Mouse (Mus musculus) heart, embryonic 10.5 days (tissue): ENCODE results near the gene Cela3a. TPM values are rescaled to one million over a fixed set of nuclear protein-coding genes. Genes with fewer than 3 reads are reported as not detected.

Experiments
- DNase-seq: peaks from one replicate; pipeline ENCODE4 v3.0.0-alpha.2; 2017; ENCODE audit warnings: low spot score
- H3K27ac ChIP-seq: fragments of 300-500 bp; sonication (generic); 2 replicates; pipeline ENCODE4 v1.5.1; 2016; ENCODE audit warnings: mild to moderate bottlenecking
- H3K27me3 ChIP-seq: fragments of 300-500 bp; sonication (generic); 2 replicates; pipeline ENCODE4 v1.6.1; 2016; ENCODE audit warnings: mild to moderate bottlenecking; ENCODE audit not compliant: poor library complexity, insufficient read depth, severe bottlenecking
- H3K36me3 ChIP-seq: fragments of 300-500 bp; sonication (generic); 2 replicates; pipeline ENCODE4 v1.6.1; 2016; ENCODE audit warnings: mild to moderate bottlenecking, moderate library complexity
- H3K4me1 ChIP-seq: fragments of 300-500 bp; sonication (generic); 2 replicates; pipeline ENCODE4 v1.6.1; 2016; ENCODE audit warnings: mild to moderate bottlenecking
- H3K4me3 ChIP-seq: fragments of 300-500 bp; sonication (generic); 2 replicates; pipeline ENCODE4 v1.5.1; 2016; ENCODE audit warnings: mild to moderate bottlenecking, moderate library complexity
- H3K9me3 ChIP-seq: fragments of 300-500 bp; sonication (generic); 2 replicates; pipeline ENCODE4 v1.6.1; 2016; ENCODE audit warnings: mild to moderate bottlenecking, moderate library complexity
- WGBS: fragments of 180-500 bp; shearing (Covaris S2); methylation state at CpG from one replicate; pipeline ENCODE4 v1.1.7; 2016; 5-methylcytosine and 5-hydroxymethylcytosine counted together
- polyA plus RNA-seq: library from polyadenylated mRNA; unstranded; fragments of >200 nt; fragmentation: Nextera tagmentation; extraction: Ambion mirVana; gene quantifications from 2 replicates; pipeline ENCODE4 v1.2.1, GENCODE M21; 2016

Gene Cela3a
- polyA plus RNA-seq, 1 experiment from 2014 or later = not detected

GRCm38 (mm10) chr4:137358291-137359002, 51.1 kb downstream of the Cela3a start:
- peak overlapping the region; percentile 100 for H3K27ac ChIP-seq
- peaks cover 30% of the 10 kb centered on the region for H3K4me1 ChIP-seq
- peak; percentile 70 for DNase-seq
- no peaks in the 10 kb centered on the region for H3K27me3 ChIP-seq
- no peaks in the 10 kb centered on the region for H3K9me3 ChIP-seq
- WGBS = 40% methylated on average over 14 of the region's 14 CpGs
- H3K36me3 ChIP-seq = no peaks in the 10 kb centered on the region
- H3K4me3 ChIP-seq = peak overlapping the region; percentile 96; the same call in 1 of the 2 replicates

GRCm38 (mm10) chr4:137357517-137358254, 51.9 kb downstream of the Cela3a start, which contains the start of gene Cdc42:
Gene Cdc42, minus strand, starts transcription at chr4:137357720.
- peak within 1 kb of the TSS; percentile 100 for H3K27ac ChIP-seq
- H3K9me3 ChIP-seq = no peaks in the 10 kb centered on the region
- DNase-seq = peak; percentile 98
- H3K36me3 ChIP-seq = no peaks in the 10 kb centered on the region
- H3K4me1 ChIP-seq = peaks cover 36% of the 10 kb centered on the region
- under 1% methylated on average over 35 of the region's 44 CpGs for WGBS
- peak within 1 kb of the TSS; percentile 96 for H3K4me3 ChIP-seq
- no peaks in the 10 kb centered on the region for H3K27me3 ChIP-seq

DNA sequence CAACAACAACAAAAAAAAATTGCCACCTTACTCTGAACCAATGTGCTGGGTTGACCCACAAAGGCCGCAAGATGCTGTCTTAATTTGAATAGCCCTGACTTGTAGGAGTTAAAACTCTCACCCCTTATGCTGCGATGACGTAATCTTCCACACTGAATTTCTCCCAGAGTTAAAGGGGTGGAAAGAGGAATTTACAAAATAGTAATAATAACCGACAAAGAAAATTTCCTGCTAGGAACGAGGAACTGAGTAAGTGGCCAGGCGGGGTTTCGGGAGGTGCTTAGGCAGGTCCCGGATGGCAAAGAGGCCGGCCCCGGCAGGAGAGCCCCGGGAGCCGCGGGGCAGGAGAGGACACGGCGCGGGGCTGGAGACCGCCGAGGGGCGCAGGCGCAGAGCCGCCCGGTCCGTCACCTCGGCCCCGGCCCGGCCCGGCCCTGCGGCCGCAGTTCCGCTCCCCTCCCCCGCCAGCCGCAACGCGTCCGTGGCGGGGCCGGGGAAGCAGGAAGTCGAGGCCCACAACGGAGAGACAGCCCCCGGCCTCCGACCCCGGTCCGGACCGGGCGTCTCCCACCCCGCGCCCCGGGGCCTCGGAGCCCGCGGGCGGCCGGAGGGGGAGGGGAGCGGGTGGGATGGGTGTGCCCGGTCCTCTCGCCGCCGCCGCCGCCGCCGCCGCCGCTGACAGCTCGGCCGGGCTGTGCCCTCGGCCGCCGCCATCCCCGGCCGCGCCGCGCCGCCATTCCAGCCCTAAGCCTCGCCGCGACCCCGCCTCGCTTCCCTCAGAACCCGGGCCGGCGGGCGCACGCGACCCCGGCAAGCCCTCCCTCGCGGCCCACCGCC, 52.7 kb downstream of the Cela3a start:
- WGBS = under 1% methylated on average over 77 of the region's 90 CpGs
- Histone ChIP-seq H3K4me3 (peak overlapping the region; percentile 96), H3K4me1 (peaks cover 37% of the 10 kb centered on the region), H3K27me3 (no peaks in the 10 kb centered on the region), H3K9me3 (no peaks in the 10 kb centered on the region), H3K27ac (peak overlapping the region; percentile 100), H3K36me3 (no peaks in the 10 kb centered on the region)
- peak; percentile 85 for DNase-seq

Other genes starting within 250 kb of the Cela3a start
- 0.96 and 0.98 TPM in 2 replicates for gene Wnt4, start 132.3 kb downstream of the Cela3a start, polyA plus RNA-seq
- 550 and 560 TPM in 2 replicates for gene Cdc42, start 52.1 kb downstream of the Cela3a start, polyA plus RNA-seq
- gene Cela3b, start 20.7 kb upstream of the Cela3a start, polyA plus RNA-seq = not detected in 2 replicates
- not detected in 2 replicates for gene 1700013G24Rik, start 43.5 kb upstream of the Cela3a start, polyA plus RNA-seq
- 52.0 and 58.9 TPM in 2 replicates for gene Hspg2, start 59.0 kb upstream of the Cela3a start, polyA plus RNA-seq
- gene Ldlrad2, start 164.8 kb upstream of the Cela3a start, polyA plus RNA-seq = 0.39 TPM in 1 of 2 replicates, not detected in the other
- gene Usp48, start 184.0 kb upstream of the Cela3a start, polyA plus RNA-seq = 47.7 and 56.9 TPM in 2 replicates